Mouse (Mus musculus): ENCODE results near the gene Crabp1. TPM values are rescaled to one million over a fixed set of nuclear protein-coding genes. Genes with fewer than 3 reads are reported as not detected.

The Crabp1 gene
- total RNA-seq, 2 experiments from 2014 or later, result 1.8 to 2.6 TPM

DNA sequence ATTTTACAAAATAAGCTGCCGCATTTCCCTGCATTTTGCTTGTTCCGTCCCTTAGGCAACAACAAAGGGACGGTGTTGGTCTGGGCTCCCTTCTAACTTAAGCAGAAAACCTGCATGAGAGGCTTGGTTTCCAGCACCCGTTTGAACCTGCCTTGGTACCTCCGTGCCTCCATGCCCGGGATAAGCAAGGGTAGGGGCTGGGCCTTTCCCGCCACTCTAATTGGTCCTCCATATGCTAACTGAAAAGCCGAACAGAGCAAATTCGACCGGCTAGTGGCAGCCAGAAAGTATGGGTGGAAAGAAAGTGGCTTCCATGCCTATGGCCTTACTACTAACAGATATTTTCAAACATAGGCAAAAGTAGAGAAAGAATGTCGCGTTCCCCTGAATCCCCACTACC, 457 bp upstream of the Crabp1 start:
- no peak for DNase-seq (ENCODE audit: low spot score in 2 of 2)
- intact Hi-C loops (cut with DNase I), result no loop called here

DNA sequence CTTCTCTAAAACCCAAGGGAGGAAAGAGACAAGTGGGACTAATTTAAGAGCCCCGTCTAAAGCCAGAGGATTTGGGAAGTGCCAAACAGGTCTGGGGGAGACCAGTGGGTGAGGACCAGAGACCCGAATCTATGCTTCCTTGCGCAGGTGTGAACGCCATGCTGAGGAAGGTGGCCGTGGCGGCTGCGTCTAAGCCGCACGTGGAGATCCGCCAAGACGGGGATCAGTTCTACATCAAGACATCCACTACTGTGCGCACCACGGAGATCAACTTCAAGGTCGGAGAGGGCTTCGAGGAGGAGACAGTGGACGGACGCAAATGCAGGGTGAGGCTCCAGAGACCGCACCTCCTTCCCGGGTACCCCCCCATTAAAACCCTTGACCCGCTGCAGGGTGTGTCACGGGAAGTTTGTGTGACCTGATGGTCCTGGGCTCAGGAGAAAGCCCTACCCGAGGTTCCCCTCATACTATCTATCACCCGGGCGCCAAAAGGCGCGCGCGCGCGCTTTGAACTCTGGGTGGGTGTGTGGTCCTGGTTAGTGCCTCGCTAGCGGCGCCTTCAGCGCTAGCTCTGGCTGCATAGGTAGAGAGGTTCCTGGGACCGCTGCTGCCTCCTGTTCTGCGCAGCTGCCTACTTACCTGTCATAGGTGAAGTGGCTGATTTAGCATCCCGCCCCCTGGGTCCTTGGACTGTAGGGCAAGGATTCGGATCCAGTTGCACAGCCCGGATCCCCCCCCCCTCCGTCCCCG, 963 bp downstream of the Crabp1 start:
- DNase-seq (ENCODE audit: low spot score in 2 of 2), result no peak
- intact Hi-C loops (cut with DNase I), result no loop called here

DNA sequence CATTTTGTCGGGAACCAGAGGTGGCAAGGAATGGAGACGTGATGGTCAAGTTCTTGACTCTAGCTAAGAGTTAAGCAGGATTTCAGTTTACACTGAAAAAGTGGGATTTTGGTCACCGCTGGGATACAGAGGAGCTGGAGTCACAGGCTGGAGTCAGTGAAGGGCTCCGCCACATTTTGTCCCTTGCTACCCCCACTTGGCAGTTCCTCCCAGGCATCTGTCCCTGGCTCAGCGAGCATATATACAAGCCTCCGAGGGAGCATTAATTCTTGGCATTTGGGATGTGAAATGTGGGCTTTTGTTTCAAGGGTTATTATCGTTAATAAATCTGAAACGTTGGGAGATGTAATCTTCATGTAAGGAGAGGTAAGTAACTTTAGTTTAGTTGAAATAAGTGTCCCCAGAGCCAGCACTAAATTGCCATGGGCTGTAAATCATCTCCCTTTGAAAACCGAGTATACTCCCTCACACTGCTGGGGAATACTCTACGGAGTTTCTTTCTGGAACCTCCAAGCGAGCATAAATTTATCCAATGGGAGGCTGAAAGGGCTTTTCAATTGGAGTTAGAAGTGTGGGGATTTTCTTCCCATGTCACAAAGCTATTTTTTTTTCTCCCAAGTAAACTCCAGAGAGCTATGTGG, 5.7 kb downstream of the Crabp1 start:
- DNase-seq (ENCODE audit: low spot score in 2 of 2), result no peak
- intact Hi-C loops (cut with DNase I), result no loop called here

DNA sequence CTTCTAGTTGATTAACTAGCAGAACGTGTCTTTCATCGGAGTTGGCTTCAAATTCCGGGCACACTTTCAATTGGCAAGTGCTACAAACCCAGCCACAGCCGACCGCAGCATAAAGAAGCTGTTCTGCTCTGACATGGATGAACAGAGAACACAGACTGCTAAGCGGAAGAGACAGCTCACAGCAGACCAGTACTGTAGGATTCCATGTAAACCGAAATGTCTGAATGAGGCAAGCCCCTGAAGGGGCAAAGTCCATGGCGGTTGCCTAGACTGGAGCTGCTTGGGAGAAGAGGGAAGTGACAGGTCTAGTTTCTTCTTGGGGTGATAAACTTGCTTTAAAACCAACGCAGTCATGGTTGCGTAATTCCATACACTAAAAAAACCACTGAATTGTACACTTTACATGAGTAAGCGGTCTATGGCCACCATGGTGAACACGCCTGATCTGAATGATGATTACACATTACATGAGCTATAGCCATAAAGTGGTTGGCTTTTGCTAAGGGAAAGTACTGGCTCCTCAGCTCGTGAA, 12.0 kb downstream of the Crabp1 start:
- intact Hi-C loops (cut with DNase I), result no loop called here
- no peak for DNase-seq (ENCODE audit: low spot score in 2 of 2)

DNA sequence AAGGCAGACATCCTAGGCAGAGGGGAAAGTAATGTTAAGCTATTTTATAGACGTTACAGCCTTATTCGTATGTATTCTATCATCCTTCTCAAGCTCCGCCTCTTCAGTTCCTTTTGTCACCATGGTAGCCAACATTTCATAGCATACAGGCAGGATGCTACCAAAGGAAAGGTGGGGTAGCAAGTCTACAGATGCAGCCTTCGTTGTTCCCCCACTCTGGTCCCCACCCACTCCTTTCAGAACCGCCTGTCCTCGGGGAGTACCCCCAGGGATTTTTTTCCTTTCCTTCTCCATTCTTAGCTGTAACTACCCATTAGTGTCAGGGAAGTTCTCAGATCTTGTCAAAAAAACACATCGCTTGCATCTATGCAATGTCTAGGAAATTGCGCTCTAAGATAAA, 14.7 kb downstream of the Crabp1 start:
- intact Hi-C loops (cut with DNase I), result no loop called here

DNA sequence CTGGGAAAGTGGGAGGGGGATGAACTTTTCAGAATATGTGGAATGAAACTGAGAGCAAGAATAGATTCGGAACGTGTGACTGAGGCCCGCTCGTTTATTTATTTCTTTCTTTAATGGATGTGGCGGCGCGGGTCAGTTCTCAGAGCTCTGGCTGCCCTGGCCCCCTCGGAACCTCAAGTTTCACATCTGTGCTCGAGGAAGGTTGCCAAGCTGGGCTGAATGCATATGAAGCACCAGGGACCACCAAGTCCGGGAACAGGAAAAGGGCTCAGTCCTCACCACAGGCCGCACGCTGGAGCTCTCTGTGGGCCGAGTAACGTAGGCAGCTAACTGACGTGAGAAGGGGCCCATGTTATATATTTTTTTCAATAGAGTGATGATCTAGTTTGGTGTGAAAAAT, 18.0 kb downstream of the Crabp1 start:
- intact Hi-C loops (cut with DNase I), result no loop called here
- no peak for DNase-seq (ENCODE audit: low spot score in 2 of 2)

More for the DNA sequence above, 14.7 kb downstream of the Crabp1 start:
- no peak for DNase-seq (ENCODE audit: low spot score in 2 of 2)

DNA sequence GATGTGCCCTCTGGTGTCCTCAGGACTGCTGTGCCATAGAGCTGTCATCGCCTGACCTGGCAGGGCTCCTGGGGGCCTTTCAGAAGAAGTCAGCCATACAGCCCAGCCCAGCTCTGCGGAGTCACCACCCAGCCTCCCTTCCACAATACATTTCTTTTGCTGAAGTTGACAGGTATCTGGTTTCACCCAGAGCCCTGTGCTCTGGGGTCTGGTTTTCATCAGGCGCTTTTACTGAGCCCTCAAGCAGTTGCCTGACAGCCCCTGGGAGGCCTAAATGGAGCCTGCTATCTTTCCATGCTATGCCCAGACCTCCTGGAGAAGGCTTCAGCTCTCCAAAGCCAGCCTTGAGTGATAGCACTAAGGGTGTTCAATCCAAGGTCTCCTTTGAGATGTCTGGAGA, 19.5 kb downstream of the Crabp1 start:
- no peak for DNase-seq (ENCODE audit: low spot score in 2 of 2)
- intact Hi-C loops (cut with DNase I), result no loop called here

DNA sequence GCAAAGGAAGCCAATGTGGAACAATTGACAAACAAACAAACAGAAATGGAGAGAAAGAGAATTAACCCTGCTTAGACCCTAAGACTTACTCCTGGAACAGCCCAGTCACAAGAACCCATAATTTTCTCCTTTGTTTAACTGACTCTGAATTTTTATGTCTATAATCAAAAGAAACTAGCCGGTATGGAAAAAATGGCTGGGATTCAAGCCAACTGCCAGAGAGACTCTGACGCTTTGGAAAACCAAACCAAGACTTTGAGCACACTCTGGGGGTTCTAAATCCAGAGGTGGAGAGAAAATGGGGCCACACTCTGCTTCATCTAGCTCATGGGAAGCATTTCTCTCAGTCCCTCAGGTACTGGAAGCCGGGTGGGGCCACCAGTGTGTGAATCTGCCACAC, 20.7 kb downstream of the Crabp1 start:
- DNase-seq (ENCODE audit: low spot score in 2 of 2), result no peak
- intact Hi-C loops (cut with DNase I), result no loop called here

DNA sequence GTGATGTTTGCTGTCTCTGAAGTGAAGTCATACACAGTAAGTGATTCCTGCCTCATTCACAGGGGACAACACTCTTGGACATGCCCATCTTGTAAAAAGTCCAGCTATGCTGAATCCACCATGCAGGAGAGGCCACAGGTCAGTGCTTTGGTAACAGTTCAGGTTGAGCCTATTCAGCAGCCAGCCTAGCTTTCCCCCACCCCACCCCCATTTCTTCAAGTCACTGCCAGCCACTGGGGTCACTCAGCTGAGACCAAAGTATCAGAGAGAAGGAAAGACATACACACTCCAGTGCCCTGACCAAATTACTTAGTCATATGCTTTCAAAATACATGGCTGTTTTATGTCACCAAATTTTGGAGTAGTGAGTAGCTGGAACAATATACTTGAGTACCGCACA, 21.5 kb downstream of the Crabp1 start:
- intact Hi-C loops (cut with DNase I), result no loop called here

DNA sequence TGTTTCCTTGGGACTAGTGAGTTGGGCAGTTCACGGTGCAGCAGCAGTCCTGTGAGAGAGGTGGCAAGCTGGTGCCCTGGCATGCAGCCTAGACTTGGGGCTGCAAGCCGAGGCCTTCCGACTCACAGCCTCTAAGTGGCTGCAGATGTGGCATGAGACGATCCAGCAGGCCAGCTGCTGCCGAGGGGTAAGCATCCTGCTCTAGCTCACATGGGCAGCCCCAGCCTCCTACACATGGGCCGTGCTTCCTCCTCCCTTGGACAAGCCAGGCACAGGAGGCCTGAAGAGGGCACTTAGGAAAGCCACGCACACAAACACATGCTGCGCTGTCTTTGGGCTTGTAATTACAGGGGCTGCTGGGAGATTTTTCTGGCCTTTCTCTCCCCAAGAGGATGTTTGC, 23.2 kb downstream of the Crabp1 start:
- intact Hi-C loops (cut with DNase I), result no loop called here
- DNase-seq (ENCODE audit: low spot score in 2 of 2), result no peak

More for the DNA sequence above, 21.5 kb downstream of the Crabp1 start:
- DNase-seq (ENCODE audit: low spot score in 2 of 2), result no peak

DNA sequence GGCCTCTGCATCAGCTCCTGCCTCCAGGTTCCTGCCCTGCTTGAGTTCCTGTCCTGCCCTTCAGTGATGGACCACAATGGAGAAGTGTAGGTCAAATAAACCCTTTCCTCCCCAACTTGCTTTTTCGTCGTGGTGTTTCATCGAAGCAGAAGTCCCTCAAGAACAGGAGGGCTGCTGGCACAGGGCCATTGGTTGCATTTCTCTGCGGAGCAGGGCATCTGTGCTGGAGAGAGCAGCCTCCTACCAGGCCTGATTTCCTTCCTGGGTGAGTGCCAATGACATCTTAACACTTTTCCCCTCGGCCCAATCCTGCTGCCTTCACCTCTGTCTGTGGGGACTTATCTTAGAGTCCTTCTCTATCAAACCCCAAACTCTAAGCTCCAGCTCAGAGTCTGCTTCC, 25.7 kb downstream of the Crabp1 start:
- intact Hi-C loops (cut with DNase I), result loop anchor here (5.0 kb wide), 1 partner anchor 33 kb away; no protein-coding TSS in a partner anchor
- no peak for DNase-seq (ENCODE audit: low spot score in 2 of 2)

DNA sequence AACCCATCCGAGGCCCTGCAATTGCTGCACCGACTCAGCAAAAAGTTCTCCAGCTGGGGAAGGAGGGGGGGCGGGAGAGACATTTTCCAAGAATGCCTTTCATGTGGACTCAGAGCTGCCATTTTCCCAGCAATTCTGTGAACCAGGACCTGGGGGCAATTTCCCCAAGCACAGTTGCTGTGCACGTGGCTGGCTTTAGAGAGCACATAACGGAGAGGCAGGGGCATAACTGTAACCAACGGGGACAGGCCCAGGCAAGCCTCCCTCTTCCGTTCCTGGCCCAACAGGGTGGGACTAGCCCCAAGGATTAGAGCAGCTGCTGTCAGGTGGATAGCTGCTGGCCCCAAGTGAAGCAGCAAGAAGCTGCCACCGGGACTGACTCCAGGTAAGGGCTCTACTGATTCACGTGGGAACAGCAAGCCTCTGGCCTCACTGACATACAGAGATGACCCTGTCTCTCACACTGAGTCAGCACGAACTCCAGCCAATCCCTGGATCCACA, 37.0 kb downstream of the Crabp1 start:
- no peak for DNase-seq (ENCODE audit: low spot score in 2 of 2)
- intact Hi-C loops (cut with DNase I), result no loop called here

DNA sequence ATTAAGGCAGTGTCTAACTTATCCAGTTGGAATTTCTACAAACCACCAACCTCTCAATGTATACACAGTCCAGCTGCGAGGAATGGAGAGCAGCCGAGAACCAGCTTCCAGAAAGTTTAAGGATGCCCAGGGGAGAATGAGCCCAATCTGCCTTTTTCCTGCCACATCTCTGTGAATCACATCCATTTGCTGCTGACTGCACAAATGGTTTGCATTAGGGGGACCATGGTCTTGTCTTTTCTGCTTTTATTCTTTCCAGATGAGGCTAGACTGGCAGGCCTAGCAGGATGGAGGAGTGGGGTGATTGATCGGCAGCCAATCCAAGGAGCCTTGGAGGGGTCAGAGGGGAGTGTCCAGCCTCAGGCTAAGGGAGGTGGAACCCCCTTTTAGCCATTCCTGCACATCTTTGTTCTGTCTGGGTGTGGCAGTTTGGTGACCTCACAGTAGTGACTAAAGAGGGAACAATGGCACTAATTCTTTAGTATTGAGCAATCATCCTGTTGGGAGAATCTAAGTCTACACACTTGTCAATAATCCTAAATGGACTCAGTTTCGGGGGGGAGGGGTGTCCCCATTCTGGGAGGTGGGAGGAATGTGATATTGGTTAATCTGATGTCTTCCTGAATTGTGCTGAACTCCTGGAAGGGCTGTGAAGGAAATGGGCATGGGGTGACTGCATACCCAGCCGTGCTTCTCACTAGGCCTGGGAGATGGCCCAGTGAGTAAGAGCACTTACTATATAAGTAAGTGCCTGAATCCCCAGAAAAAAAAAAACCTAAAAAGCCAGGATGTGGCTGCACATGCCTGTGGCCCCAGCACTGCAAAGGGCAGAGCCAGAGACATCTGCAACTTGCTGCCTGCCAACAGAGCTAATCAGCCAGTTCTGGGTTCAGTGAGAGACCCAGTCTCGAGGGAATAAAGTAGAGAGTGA, 38.5 kb downstream of the Crabp1 start:
- no peak for DNase-seq (ENCODE audit: low spot score in 2 of 2)
- intact Hi-C loops (cut with DNase I), result no loop called here

DNA sequence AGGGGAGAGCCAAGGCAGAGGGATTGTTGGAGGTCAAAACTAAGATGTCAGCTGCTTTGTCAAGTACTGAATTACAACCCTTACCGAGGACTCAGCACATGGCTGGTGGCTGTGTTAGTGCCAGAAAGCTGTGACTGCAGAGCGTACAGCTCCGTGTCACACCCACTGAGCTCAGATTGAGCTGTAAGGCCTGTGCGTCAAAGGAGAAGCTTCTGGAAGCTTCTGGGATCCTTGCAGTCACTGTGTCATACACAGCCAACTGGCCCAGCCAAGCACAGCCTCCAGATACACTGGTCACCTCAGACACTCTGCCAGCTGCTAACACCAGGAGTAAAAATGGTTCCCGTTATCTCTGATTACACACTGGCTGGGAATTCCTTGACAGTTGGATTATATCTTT, 39.8 kb downstream of the Crabp1 start:
- intact Hi-C loops (cut with DNase I), result no loop called here
- DNase-seq (ENCODE audit: low spot score in 2 of 2), result no peak

DNA sequence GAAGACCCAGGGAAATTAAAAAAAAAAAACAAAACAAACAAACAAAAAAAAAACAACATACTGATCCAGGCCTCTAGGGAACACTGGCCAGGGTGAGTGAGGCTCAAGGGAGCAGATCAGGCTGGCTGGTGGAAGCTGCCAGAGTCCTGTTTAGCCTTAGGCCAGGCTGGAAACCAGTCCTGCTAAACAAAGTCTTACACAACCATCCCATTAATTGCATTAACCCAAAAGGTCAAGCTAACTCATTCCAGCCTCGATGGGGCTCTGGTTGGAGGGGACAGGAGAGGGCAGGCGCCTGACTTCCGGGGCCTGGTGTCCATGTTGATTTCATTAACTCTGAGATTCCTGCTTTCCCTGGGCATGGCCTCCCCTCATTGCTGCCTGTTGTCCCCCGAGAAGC, 43.2 kb downstream of the Crabp1 start:
- intact Hi-C loops (cut with DNase I), result no loop called here
- no peak for DNase-seq (ENCODE audit: low spot score in 2 of 2)

DNA sequence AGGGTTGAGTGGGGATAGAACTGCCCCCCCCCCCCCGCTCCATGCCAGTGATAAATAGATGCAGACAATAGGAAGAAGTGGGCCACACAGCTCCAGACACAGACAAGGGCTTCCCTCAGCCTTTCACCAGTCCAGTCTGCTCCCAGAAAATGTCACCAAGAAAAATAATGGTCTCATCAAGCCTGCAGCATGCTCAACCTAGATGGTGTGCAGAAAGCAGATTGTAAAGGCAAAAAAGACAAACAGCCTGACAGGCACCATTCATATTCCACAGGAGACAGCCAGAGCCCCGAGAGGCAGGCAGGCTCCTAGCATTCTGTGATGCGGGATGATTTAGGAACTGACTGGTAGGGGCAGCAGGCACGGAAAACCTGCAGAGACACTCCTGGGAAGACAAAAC, 45.4 kb downstream of the Crabp1 start:
- DNase-seq (ENCODE audit: low spot score in 2 of 2), result no peak
- intact Hi-C loops (cut with DNase I), result no loop called here

DNA sequence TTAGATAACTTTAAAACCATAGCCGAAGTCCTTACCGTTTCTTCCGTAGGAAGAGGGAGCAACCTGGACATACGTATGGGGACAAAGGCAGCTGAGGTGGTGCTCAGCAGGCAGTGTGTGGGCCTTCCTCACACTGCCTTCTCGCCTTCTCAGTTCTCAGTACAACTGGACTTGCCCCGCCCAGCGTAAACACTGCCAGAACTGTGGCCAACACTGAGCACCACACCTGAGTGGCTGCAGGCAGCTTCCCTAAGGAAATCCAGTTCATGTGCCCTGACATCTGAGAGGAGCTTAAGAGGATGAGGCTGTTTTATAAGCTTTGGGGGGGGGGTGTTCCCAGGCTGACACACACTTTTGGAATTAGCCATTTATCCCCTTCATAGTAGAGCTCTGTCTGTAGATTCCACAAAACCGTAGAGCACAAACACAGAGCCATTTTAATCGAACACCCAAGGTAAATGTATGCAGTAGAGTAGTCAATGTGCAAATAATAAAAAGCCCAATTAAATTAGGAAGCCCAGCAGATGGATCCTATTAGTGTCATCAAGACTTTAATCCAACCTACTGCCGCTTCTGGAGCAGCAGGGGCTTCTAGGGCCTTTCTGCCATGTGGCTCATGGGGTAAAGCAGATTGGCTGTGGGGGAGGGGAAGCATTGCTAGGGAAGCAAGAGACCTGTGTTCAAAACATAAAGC, 52.1 kb downstream of the Crabp1 start:
- no peak for DNase-seq (ENCODE audit: low spot score in 2 of 2)
- intact Hi-C loops (cut with DNase I), result no loop called here

DNA sequence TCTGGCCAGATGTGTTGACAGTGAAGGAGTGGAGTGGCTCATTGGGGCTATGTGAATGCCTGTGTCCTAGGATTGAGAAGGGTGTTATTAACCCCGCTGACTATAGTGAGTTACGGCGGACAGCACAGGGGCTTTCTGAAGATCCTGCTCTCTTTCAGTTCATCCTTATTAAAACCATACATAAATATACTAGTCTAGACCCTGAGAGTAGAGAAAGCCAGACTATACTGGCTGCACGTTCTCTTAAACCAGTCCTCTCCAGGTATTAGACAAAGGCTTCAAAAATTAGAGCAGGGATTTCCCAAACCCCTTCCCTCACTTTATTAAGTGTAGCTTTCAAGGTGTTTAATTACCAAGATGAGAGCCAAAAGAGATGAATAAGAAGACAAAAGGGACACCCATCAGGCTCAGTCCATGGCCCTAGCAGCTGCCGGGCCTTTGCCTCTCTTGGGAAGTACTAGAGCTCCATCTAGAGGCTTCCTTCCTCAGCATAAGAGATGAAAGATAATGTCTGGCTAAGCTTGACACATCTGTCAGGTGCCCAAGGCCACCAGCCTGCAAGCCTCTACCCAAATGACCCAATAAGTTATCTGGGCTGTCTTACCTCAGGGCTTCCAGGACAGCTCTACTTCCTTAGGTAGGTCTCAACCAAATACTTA, 57.0 kb downstream of the Crabp1 start:
- intact Hi-C loops (cut with DNase I), result loop anchor here (1.0 to 10.0 kb wide), 2 partner anchors 83 to 207 kb away; no protein-coding TSS in a partner anchor
- DNase-seq (ENCODE audit: low spot score in 2 of 2), result peak; percentile 15 to 18

Data from left cerebral cortex, postnatal 36 days (tissue).